Mouse (Mus musculus) heart, embryonic 13.5 days (tissue): ENCODE measurements around the gene Fancg. TPM values are rescaled to one million over a fixed set of nuclear protein-coding genes. Genes with fewer than 3 reads are reported as not detected.

ENCODE experiments used
- ATAC-seq: fragments of 200-750 bp; cut with Nextera tagmentation; 2 replicates; pipeline ENCODE4 v1.8.0; 2017; ENCODE audit warnings: moderate TSS enrichment; ENCODE audit not compliant: insufficient number of reproducible peaks, low FRiP score, low TSS enrichment; ENCODE audit errors: extremely low read depth
- H3K27ac ChIP-seq: fragments of 300-500 bp; sonication (generic); replicated peaks from 2 replicates; pipeline ENCODE4 v1.5.1; 2015; ENCODE audit warnings: moderate library complexity, mild to moderate bottlenecking, inconsistent platforms
- H3K27me3 ChIP-seq: fragments of 300-500 bp; sonication (generic); replicated peaks from 2 replicates; pipeline ENCODE4 v1.6.1; 2015; ENCODE audit warnings: mild to moderate bottlenecking, inconsistent platforms
- H3K36me3 ChIP-seq: fragments of 300-500 bp; sonication (generic); 2 replicates; pipeline ENCODE4 v1.6.1; 2015; ENCODE audit warnings: mild to moderate bottlenecking, inconsistent platforms
- H3K4me1 ChIP-seq: fragments of 300-500 bp; sonication (generic); 2 replicates; pipeline ENCODE4 v1.6.1; 2015; ENCODE audit warnings: inconsistent platforms
- H3K4me2 ChIP-seq: fragments of 300-500 bp; sonication (generic); 2 replicates; pipeline ENCODE4 v1.6.1; 2015; ENCODE audit warnings: inconsistent platforms, mild to moderate bottlenecking, moderate library complexity
- H3K4me3 ChIP-seq: fragments of 300-500 bp; sonication (generic); 2 replicates; pipeline ENCODE4 v1.5.1; 2015; ENCODE audit warnings: moderate library complexity, mild to moderate bottlenecking, inconsistent platforms
- H3K9ac ChIP-seq: fragments of 300-500 bp; sonication (generic); 2 replicates; pipeline ENCODE4 v1.6.1; 2015; ENCODE audit warnings: inconsistent platforms, mild to moderate bottlenecking, moderate library complexity
- H3K9me3 ChIP-seq: fragments of 300-500 bp; sonication (generic); 2 replicates; pipeline ENCODE4 v1.6.1; 2016; ENCODE audit warnings: inconsistent platforms
- WGBS: fragments of 180-500 bp; shearing (Covaris S2); methylation state at CpG from one replicate; pipeline ENCODE4 v1.1.7; 2015; ENCODE audit warnings: mixed read lengths; 5-methylcytosine and 5-hydroxymethylcytosine counted together
- polyA plus RNA-seq: library from polyadenylated mRNA; unstranded; fragments of >200 nt; fragmentation: Nextera tagmentation; extraction: Ambion mirVana; gene quantifications from 2 replicates; pipeline ENCODE4 v1.2.1, GENCODE M21; 2015

Gene Fancg
- polyA plus RNA-seq, 1 experiment from 2014 or later, result 11.0 TPM

- Histone ChIP-seq H3K4me3 (peak overlapping the region; percentile 66), H3K9me3 (no peaks in the 10 kb centered on the region), H3K4me1 (peaks cover 41% of the 10 kb centered on the region), H3K4me2 (peak overlapping the region; percentile 74), H3K36me3 (no peaks in the 10 kb centered on the region), H3K27me3 (no peaks in the 10 kb centered on the region), H3K9ac (peak overlapping the region; percentile 81), H3K27ac (peak overlapping the region; percentile 83)
- WGBS, result 32% methylated on average over 4 of the region's 4 CpGs
- no peak for ATAC-seq
These were observed 34.4 kb upstream of the Fancg start for GRCm38 (mm10) chr4:43044673-43045072.

GRCm38 (mm10) chr4:43043644-43044357 is 33.5 kb upstream of the Fancg start:
- Histone ChIP-seq H3K27me3 (no peaks in the 10 kb centered on the region), H3K9me3 (no peaks in the 10 kb centered on the region), H3K36me3 (no peaks in the 10 kb centered on the region), H3K27ac (peak overlapping the region; percentile 83), H3K4me1 (peaks cover 50% of the 10 kb centered on the region), H3K4me2 (peak overlapping the region; percentile 74), H3K4me3 (peak overlapping the region; percentile 66), H3K9ac (peak overlapping the region; percentile 81)
- ATAC-seq, result no peak
- 17% methylated on average over 7 of the region's 7 CpGs for WGBS

GRCm38 (mm10) chr4:43040881-43041547 is 30.7 kb upstream of the Fancg start:
- Histone ChIP-seq H3K27ac (0 out of 2 replicates have a peak overlapping the region, but pooled peaks have one; percentile 1), H3K9ac (no peak overlapping the region), H3K4me3 (no peak overlapping the region), H3K27me3 (no peaks in the 10 kb centered on the region), H3K4me1 (peaks cover 60% of the 10 kb centered on the region), H3K36me3 (peaks cover 10% of the 10 kb centered on the region), H3K9me3 (no peaks in the 10 kb centered on the region), H3K4me2 (peak overlapping the region; percentile 90)
- ATAC-seq, result no peak
- WGBS, result 51% methylated on average over 9 of the region's 9 CpGs

GRCm38 (mm10) chr4:43040114-43040572 is 29.8 kb upstream of the Fancg start:
- Histone ChIP-seq H3K36me3 (peaks cover 19% of the 10 kb centered on the region), H3K4me3 (peak overlapping the region; percentile 86), H3K4me1 (peaks cover 57% of the 10 kb centered on the region), H3K27ac (peak overlapping the region; percentile 89), H3K4me2 (peak overlapping the region; percentile 90), H3K9ac (peak overlapping the region; percentile 94), H3K27me3 (no peaks in the 10 kb centered on the region), H3K9me3 (no peaks in the 10 kb centered on the region)
- ATAC-seq, result peak; percentile 96
- 0% methylated on average over 24 of the region's 25 CpGs for WGBS

- Histone ChIP-seq H3K9me3 (no peaks in the 10 kb centered on the region), H3K27me3 (no peaks in the 10 kb centered on the region), H3K9ac (peak overlapping the region; percentile 94), H3K4me1 (peaks cover 51% of the 10 kb centered on the region), H3K4me3 (peak overlapping the region; percentile 86), H3K4me2 (peak overlapping the region; percentile 90), H3K36me3 (peaks cover 24% of the 10 kb centered on the region), H3K27ac (peak overlapping the region; percentile 89)
- no peak for ATAC-seq
- WGBS, result 1% methylated on average over 11 of the region's 11 CpGs
These were observed 29.3 kb upstream of the Fancg start for GRCm38 (mm10) chr4:43039609-43040008.

GRCm38 (mm10) chr4:43038567-43039495 is 28.5 kb upstream of the Fancg start:
- ATAC-seq, result no peak
- H3K4me3 ChIP-seq, result peak overlapping the region; percentile 86
- peaks cover 32% of the 10 kb centered on the region for H3K36me3 ChIP-seq
- peak overlapping the region; percentile 94 for H3K9ac ChIP-seq
- peak overlapping the region; percentile 90 for H3K4me2 ChIP-seq
- peak overlapping the region; percentile 89 for H3K27ac ChIP-seq
- WGBS, result 41% methylated on average over 15 of the region's 15 CpGs
- no peaks in the 10 kb centered on the region for H3K9me3 ChIP-seq
- no peaks in the 10 kb centered on the region for H3K27me3 ChIP-seq
- peaks cover 44% of the 10 kb centered on the region for H3K4me1 ChIP-seq

- Histone ChIP-seq H3K9ac (peak overlapping the region; percentile 94), H3K9me3 (no peaks in the 10 kb centered on the region), H3K4me3 (peak overlapping the region; percentile 86), H3K27ac (peak overlapping the region; percentile 89), H3K36me3 (peaks cover 40% of the 10 kb centered on the region), H3K4me1 (peaks cover 36% of the 10 kb centered on the region), H3K27me3 (no peaks in the 10 kb centered on the region), H3K4me2 (peak overlapping the region; percentile 90)
- no peak for ATAC-seq
- WGBS, result 26% methylated on average over 4 of the region's 4 CpGs
These were observed 27.7 kb upstream of the Fancg start for GRCm38 (mm10) chr4:43037860-43038566.

GRCm38 (mm10) chr4:43036356-43036755 is 26.1 kb upstream of the Fancg start:
- Histone ChIP-seq H3K4me1 (peaks cover 40% of the 10 kb centered on the region), H3K36me3 (peaks cover 45% of the 10 kb centered on the region), H3K4me3 (peak overlapping the region; percentile 86), H3K27ac (no peak overlapping the region), H3K27me3 (no peaks in the 10 kb centered on the region), H3K4me2 (peak overlapping the region; percentile 90), H3K9me3 (no peaks in the 10 kb centered on the region), H3K9ac (peak overlapping the region; percentile 34; the same call in 1 of the 2 replicates)
- WGBS, result 85% methylated on average over 10 of the region's 10 CpGs
- ATAC-seq, result no peak

GRCm38 (mm10) chr4:43035851-43036250 is 25.5 kb upstream of the Fancg start:
- Histone ChIP-seq H3K27me3 (no peaks in the 10 kb centered on the region), H3K9ac (no peak overlapping the region), H3K4me3 (0 out of 2 replicates have a peak overlapping the region, but pooled peaks have one; percentile 86), H3K4me2 (peak overlapping the region; percentile 90), H3K9me3 (no peaks in the 10 kb centered on the region), H3K4me1 (peaks cover 36% of the 10 kb centered on the region), H3K27ac (no peak overlapping the region), H3K36me3 (peaks cover 45% of the 10 kb centered on the region)
- ATAC-seq, result no peak
- WGBS, result 87% methylated on average over 6 of the region's 6 CpGs

- H3K9ac ChIP-seq, result no peak overlapping the region
- ATAC-seq, result no peak
- WGBS, result 80% methylated on average over 14 of the region's 14 CpGs
- peaks cover 62% of the 10 kb centered on the region for H3K36me3 ChIP-seq
- H3K27ac ChIP-seq, result no peak overlapping the region
- no peak overlapping the region for H3K4me2 ChIP-seq
- H3K27me3 ChIP-seq, result no peaks in the 10 kb centered on the region
- H3K9me3 ChIP-seq, result no peaks in the 10 kb centered on the region
- H3K4me1 ChIP-seq, result peaks cover 30% of the 10 kb centered on the region
- H3K4me3 ChIP-seq, result no peak overlapping the region
These were observed 23.2 kb upstream of the Fancg start for GRCm38 (mm10) chr4:43033481-43033880.
